Mouse (Mus musculus) G1E (cell line): ENCODE measurements around the gene Ipo13. TPM values are rescaled to one million over a fixed set of nuclear protein-coding genes. Genes with fewer than 3 reads are reported as not detected.

Source experiments
- ATAC-seq: 2 replicates; pipeline ENCODE4 v1.8.0; 2016; ENCODE audit warnings: mild to moderate bottlenecking; ENCODE audit not compliant: insufficient number of reproducible peaks, poor library complexity, low FRiP score, severe bottlenecking; ENCODE audit errors: extremely low read depth
- DNase-seq: peaks from one replicate; pipeline ENCODE4 v3.0.0; 2012; ENCODE audit warnings: low spot score
- H3K27me3 ChIP-seq: 2 replicates; pipeline ENCODE4 v1.6.1; 2012; ENCODE audit warnings: mild to moderate bottlenecking, low read length, inconsistent platforms; ENCODE audit not compliant: insufficient read depth
- H3K36me3 ChIP-seq: replicated peaks from 2 replicates; pipeline ENCODE3; 2012; ENCODE audit warnings: mild to moderate bottlenecking, inconsistent platforms
- H3K4me1 ChIP-seq: 2 replicates; pipeline ENCODE4 v1.6.1; 2012; ENCODE audit warnings: low read depth, low read length, inconsistent platforms, mixed read lengths; ENCODE audit not compliant: insufficient read depth
- H3K4me3 ChIP-seq: 2 replicates; pipeline ENCODE4 v1.5.1; 2012; ENCODE audit warnings: low read depth, mild to moderate bottlenecking, inconsistent platforms, low read length, moderate library complexity, mixed read lengths
- H3K9me3 ChIP-seq: replicated peaks from 2 replicates; pipeline ENCODE4 v1.6.1; 2012; ENCODE audit warnings: inconsistent platforms
- CTCF ChIP-seq: IDR thresholded peaks from 2 replicates; pipeline ENCODE4 v1.5.1; 2012; ENCODE audit warnings: low read depth, low read length, inconsistent platforms, mixed read lengths
- GATA1 ChIP-seq: IDR thresholded peaks from 2 replicates; pipeline ENCODE4 v1.6.1; 2012; ENCODE audit warnings: borderline replicate concordance, low read length, inconsistent platforms, mixed read lengths
- GATA2 ChIP-seq: IDR thresholded peaks from 2 replicates; pipeline ENCODE4 v1.6.1; 2012; ENCODE audit warnings: low read depth, low read length, inconsistent platforms, borderline replicate concordance
- POLR2AphosphoS5 ChIP-seq: IDR thresholded peaks from 2 replicates; pipeline ENCODE4 v1.6.1; 2012; ENCODE audit warnings: low read depth, low read length, inconsistent platforms; ENCODE audit not compliant: insufficient replicate concordance
- TAL1 ChIP-seq: conservative IDR thresholded peaks from 2 replicates; pipeline ENCODE4 v1.6.1; 2012; ENCODE audit warnings: low read depth, low read length, inconsistent platforms, mixed read lengths
- polyA plus RNA-seq: library from polyadenylated mRNA; stranded (reverse); fragments of >175 nt; gene quantifications from 2 replicates; pipeline ENCODE4 v1.2.3, GENCODE M21; 2012
- total RNA-seq, 2 experiments: library from RNA; stranded (forward) in 1 of 2; stranded (reverse) in 1 of 2; fragments of 200-1000 nt in 1 of 2; fragments of >200 nt in 1 of 2; fragmentation: Nextera tagmentation in 1 of 2; gene quantifications; 2 replicates each; pipeline ENCODE4 v1.2.3; 2014 to 2017

Gene Ipo13
- total and polyA plus RNA-seq, 3 experiments, result 8.9 to 25.1 (median 18.8) TPM

- Histone ChIP-seq H3K36me3 (no peaks in the 10 kb centered on the region), H3K9me3 (peaks cover 5% of the 10 kb centered on the region), H3K4me1 (peaks cover 29% of the 10 kb centered on the region), H3K27me3 (peaks cover 70% of the 10 kb centered on the region), H3K4me3 (no peak overlapping the region)
- ATAC-seq (no peak), DNase-seq (no peak)
- TF ChIP-seq GATA1 (no peak), POLR2AphosphoS5 (no peak), GATA2 (no peak), CTCF (no peak), TAL1 (no peak)
Measured at GRCm38 (mm10) chr4:117924916-117925315, 10.1 kb upstream of the Ipo13 start.

GRCm38 (mm10) chr4:117923450-117923849 lies 8.7 kb upstream of the Ipo13 start:
- Histone ChIP-seq H3K4me1 (peaks cover 17% of the 10 kb centered on the region), H3K9me3 (peaks cover 5% of the 10 kb centered on the region), H3K36me3 (no peaks in the 10 kb centered on the region), H3K27me3 (peaks cover 59% of the 10 kb centered on the region), H3K4me3 (no peak overlapping the region)
- no peak for TF ChIP-seq GATA1
- DNase-seq (no peak), ATAC-seq (no peak)

GRCm38 (mm10) chr4:117921358-117921757 lies 6.6 kb upstream of the Ipo13 start:
- no peak for DNase-seq
- Histone ChIP-seq H3K4me3 (no peak overlapping the region), H3K27me3 (peaks cover 38% of the 10 kb centered on the region), H3K9me3 (peaks cover under 1% of the 10 kb centered on the region; the same call in 1 of the 2 replicates), H3K4me1 (peaks cover 16% of the 10 kb centered on the region), H3K36me3 (peaks cover 6% of the 10 kb centered on the region)
- ATAC-seq, result no peak
- TF ChIP-seq GATA1 (no peak), GATA2 (no peak), CTCF (no peak), TAL1 (no peak), POLR2AphosphoS5 (no peak)

- no peak for TF ChIP-seq GATA1
- no peak overlapping the region for H3K4me3 ChIP-seq
- H3K27me3 ChIP-seq, result peaks cover 21% of the 10 kb centered on the region
- ATAC-seq (no peak), DNase-seq (no peak)
- peaks cover 31% of the 10 kb centered on the region for H3K4me1 ChIP-seq
- no peaks in the 10 kb centered on the region for H3K9me3 ChIP-seq
- H3K36me3 ChIP-seq, result peaks cover 6% of the 10 kb centered on the region
Measured at GRCm38 (mm10) chr4:117918762-117919161, 4.0 kb upstream of the Ipo13 start.

- no peak for DNase-seq
- Histone ChIP-seq H3K4me3 (no peak overlapping the region), H3K9me3 (no peaks in the 10 kb centered on the region), H3K36me3 (peaks cover 6% of the 10 kb centered on the region), H3K4me1 (peaks cover 36% of the 10 kb centered on the region), H3K27me3 (peaks cover 17% of the 10 kb centered on the region)
- TF ChIP-seq CTCF (no peak), GATA2 (no peak), GATA1 (no peak), TAL1 (no peak), POLR2AphosphoS5 (no peak)
- no peak for ATAC-seq
Measured at GRCm38 (mm10) chr4:117918261-117918660, 3.5 kb upstream of the Ipo13 start.

GRCm38 (mm10) chr4:117917847-117918246 lies 3.0 kb upstream of the Ipo13 start:
- H3K36me3 ChIP-seq, result peaks cover 10% of the 10 kb centered on the region
- peaks cover 13% of the 10 kb centered on the region for H3K27me3 ChIP-seq
- ATAC-seq (no peak), DNase-seq (no peak)
- H3K4me1 ChIP-seq, result peaks cover 36% of the 10 kb centered on the region
- no peak overlapping the region for H3K4me3 ChIP-seq
- TF ChIP-seq GATA2, result no peak
- TF ChIP-seq POLR2AphosphoS5, result no peak
- no peak for TF ChIP-seq GATA1
- TF ChIP-seq TAL1, result no peak
- TF ChIP-seq CTCF, result no peak
- no peaks in the 10 kb centered on the region for H3K9me3 ChIP-seq

- Histone ChIP-seq H3K27me3 (peaks cover 11% of the 10 kb centered on the region), H3K36me3 (peaks cover 14% of the 10 kb centered on the region), H3K4me3 (no peak overlapping the region), H3K9me3 (no peaks in the 10 kb centered on the region), H3K4me1 (peaks cover 38% of the 10 kb centered on the region)
- DNase-seq, result no peak
- TF ChIP-seq CTCF (no peak), POLR2AphosphoS5 (no peak), GATA1 (no peak), GATA2 (no peak), TAL1 (no peak)
- no peak for ATAC-seq
Measured at GRCm38 (mm10) chr4:117917402-117917801, 2.6 kb upstream of the Ipo13 start.
